Mouse (Mus musculus) layer of hippocampus, postnatal 14 days (tissue): ENCODE results near the gene 4833427G06Rik. TPM values are rescaled to one million over a fixed set of nuclear protein-coding genes. Genes with fewer than 3 reads are reported as not detected.

Experiments
- DNase-seq, 2 experiments: peaks; one replicate each; pipeline ENCODE4 v3.0.0; 2021 to 2022; ENCODE audit warnings: low spot score in 2 of 2, mixed read lengths in 1 of 2
- microRNA-seq, 2 experiments: library from miRNA; unstranded; fragments of <30 nt; microRNA quantifications; one replicate each; pipeline ENCODE4 v1.2.0; 2021
- total RNA-seq, 2 experiments: library from RNA; stranded (reverse); gene quantifications; 2 replicates each; pipeline ENCODE4 v1.2.3; 2021

The 4833427G06Rik gene
- total RNA-seq, 2 experiments from 2014 or later, result 1.6 TPM; not detected in 1

- no peak for DNase-seq
These were observed 31.1 kb downstream of the 4833427G06Rik start for GRCm38 (mm10) chr9:51070801-51071200.

GRCm38 (mm10) chr9:51068202-51068601 lies 33.7 kb downstream of the 4833427G06Rik start:
- DNase-seq, result no peak

GRCm38 (mm10) chr9:51060601-51061000 lies 41.3 kb downstream of the 4833427G06Rik start, which contains the start of gene Btg4:
Gene Btg4 (plus strand): TSS chr9:51060901.
- no peak for DNase-seq

DNA sequence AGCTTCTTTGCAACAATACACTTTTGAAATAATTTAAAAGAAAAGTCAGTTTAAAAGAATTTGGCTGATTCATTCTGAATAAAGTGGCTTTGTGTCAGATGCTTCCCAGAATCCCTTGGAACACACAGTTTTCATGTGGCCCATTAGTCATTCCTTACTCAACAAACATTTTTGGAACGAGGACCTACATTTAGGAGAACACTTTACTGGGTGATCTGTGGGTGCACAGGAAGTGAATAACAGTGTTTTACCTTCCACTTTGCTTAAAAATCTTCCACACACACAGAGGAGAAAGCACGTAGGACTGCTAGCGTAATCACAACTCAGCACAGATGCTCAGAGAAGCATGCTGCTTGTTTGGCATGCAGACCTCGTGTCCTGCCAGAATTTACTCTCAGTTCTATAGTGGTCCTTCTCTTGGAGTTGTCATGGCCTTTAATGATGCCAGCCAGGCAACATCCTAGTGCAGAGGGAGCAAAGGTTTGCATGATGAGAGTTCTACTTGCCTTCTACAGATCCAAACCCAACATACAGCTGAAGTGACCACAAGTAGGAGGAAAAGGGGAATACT lies 42.8 kb downstream of the 4833427G06Rik start:
- peak; percentile 11 to 22 for DNase-seq

DNA sequence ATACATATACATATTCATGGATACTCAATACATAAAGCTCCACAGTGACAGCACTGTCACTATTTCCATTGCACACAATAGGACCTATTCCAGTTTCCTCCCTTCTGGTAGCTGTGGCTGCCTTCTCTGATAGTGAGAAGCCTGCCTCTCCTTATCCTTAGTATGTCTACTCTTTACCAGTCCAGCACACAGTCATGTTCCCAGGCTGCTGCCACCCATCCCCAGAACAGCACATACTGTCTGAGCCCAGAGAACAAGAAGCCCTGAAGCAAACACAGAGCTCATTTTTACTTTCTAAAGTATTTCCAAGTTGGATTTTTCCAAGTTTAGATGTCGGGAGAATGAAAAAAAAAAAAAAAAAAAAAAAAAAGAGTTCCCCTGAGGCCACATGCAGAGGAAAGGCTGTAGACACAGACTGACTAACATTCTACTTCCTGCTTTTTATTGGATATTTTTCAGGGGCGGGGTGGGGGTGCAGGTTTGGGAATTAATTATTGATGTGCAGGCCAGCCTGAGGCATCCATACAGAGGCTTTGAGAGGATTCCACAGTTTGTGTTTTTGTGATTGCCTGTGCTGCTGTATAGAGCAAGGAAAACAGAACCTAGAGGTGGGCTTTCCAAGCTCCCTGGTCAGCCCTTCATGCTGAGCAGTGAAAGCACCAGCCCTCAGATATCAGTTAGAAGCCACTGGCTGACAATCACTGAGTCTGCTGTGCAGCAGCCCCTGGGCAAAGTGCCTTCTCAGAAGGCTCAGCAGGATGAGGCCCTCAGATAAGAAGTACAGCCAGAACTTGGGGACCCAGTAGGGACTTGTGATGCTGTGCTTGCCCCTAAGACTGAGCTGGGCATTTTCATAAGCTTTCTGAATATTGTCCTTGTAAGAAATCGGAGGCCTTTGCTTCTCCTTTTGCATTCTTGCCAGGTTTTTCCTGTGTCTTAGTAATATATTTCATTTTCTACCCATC lies 45.2 kb downstream of the 4833427G06Rik start:
- DNase-seq, result no peak

DNA sequence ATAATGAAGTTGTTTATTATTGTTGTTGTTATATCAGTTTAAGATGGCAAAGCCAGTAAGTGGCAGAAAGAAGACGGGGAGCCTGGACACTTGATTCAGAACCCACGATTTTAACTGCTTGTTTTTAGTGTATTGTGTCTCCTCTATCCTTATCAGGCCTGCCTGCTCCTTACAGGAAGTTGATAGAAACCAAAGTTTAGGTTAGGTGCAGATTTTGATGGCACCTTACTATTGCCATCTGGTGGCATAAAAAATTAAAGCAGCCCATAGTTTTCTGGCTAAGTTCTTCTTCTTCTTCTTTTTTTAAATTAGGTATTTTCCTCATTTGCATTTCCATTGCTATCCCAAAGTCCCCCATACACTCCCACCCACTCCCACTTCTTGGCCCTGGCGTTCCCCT lies 49.7 kb downstream of the 4833427G06Rik start:
- peak in 1 of 2 experiments; percentile 20 for DNase-seq

GRCm38 (mm10) chr9:51042136-51042535 lies 59.7 kb downstream of the 4833427G06Rik start:
- DNase-seq, result no peak

- DNase-seq, result no peak
These were observed 60.3 kb downstream of the 4833427G06Rik start for GRCm38 (mm10) chr9:51041491-51041980.

GRCm38 (mm10) chr9:51032785-51033529 lies 68.9 kb downstream of the 4833427G06Rik start:
- DNase-seq, result no peak

DNA sequence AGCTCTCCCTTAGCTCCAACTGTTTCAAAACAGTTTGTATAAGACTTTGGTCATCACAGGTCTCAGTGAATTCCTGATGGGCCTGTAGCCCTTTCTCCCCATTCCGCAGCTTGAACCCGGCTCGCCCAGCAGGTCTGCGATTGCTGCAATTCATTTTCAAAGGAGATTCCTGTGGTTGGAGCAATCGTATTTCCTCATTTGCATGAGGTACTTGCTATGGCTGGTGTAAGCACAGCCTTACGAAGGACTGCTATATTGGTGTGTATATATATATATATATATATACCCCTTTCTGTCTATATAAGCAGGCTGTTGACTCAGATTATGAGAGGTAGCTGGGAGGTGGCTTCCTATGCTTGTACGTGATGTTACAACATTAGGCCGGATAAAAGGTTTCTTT lies 69.6 kb downstream of the 4833427G06Rik start:
- DNase-seq, result no peak

DNA sequence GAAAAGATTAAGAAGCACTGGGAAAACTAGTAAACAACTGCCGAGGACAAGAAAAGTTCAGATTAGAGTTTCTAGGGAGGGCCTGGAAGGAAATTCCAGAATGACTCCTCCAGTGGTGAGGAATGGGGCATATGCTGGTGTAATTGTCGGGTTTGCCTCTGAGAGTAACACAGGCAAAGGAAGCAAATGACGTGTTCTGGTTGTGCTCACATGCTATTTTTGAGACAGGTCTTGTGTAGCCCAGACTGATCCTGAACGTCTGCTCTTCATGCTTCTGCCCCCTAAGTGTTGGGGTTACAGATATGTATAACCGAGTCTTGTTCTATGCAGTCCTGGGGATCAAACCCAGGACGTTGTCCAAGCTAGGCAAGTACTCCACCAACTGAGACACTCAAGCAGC lies 70.3 kb downstream of the 4833427G06Rik start:
- no peak for DNase-seq

Small RNA genes lying within 50 kb of the gene (microRNA-seq; reads per million reads assigned to microRNA genes)
- gene Mir34b (16.7 to 53.6 reads per million in 2 experiments), gene Mir34c (746 to 921 reads per million in 2 experiments)

Other genes with a start within 250 kb of the 4833427G06Rik start
- 10 to 100 TPM; 34.6 to 42.5 TPM for gene Sik2, start 93.0 kb downstream of the 4833427G06Rik start, total RNA-seq
- not detected for gene Btg4, start 41.2 kb downstream of the 4833427G06Rik start, total RNA-seq
- gene Layn, start 25.0 kb downstream of the 4833427G06Rik start, total RNA-seq, result 1 to 10 TPM; 5.3 to 5.4 TPM
- not detected for gene Gm32742, start 63.4 kb upstream of the 4833427G06Rik start, total RNA-seq
- not detected for gene Pou2af1, start 111.6 kb upstream of the 4833427G06Rik start, total RNA-seq
- 1 to 10 TPM in 1 of 2 experiments, under 1 TPM in 1; 0.69 to 1.0 TPM for gene Colca2, start 176.5 kb upstream of the 4833427G06Rik start, total RNA-seq
- gene 1810046K07Rik, start 226.8 kb upstream of the 4833427G06Rik start, total RNA-seq, result not detected